Mouse (Mus musculus) heart, postnatal 0 days (tissue): ENCODE measurements at regions not wholly inside any gene's neighbourhood (a gene's known extent, or its start where the extent isn't known, plus 50 kb on each side); places are given as distances from the start of the nearest gene placed in this dataset.

Source experiments
- CTCF ChIP-seq: IDR thresholded peaks from 2 replicates; pipeline ENCODE4 v1.5.1; 2016; ENCODE audit warnings: antibody characterized with exemption, control low read depth, low read depth
- EP300 ChIP-seq: IDR thresholded peaks from 2 replicates; pipeline ENCODE4 v1.6.1; 2016; ENCODE audit warnings: antibody characterized with exemption, low read depth

DNA sequence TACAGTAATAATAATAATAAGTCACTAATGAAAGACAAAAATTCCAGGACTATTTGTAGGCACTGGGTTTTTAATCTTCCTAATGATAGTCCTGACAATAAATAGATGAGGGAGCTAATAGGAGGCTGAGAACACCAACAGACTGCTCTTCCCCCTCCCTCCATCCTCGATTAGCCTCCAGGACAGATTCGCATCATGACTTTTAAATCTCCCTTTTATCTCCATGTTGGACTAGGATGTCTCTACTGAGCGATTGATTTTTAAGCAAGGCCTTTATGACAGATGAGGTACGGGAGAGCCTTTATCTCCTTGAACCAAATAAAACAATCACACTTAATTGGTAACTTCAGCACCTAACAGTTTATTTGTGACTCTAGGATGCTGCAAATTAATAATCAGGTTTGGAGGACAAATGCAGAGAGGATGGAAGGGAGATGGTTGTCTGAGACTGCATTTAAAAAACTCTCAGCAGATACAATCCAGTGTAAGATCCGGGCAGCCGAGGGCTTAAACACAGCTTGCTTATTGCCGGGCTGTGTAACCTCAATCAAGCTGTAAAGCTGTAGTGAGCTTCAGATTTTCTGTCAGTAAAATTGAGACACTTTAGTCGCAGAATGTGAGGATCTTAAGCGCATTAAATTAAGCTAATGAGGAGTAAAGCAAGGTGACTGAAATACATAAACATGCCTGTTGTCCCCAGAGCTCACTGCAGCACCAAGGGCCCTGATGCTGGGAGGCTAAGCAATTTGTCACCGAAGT lies 82.3 kb downstream of the Cmpk2 start:
- no peak for TF ChIP-seq EP300
- no peak for TF ChIP-seq CTCF
